Comparison of ENCODE assay signal across 8 mouse cellular contexts in the genomic region with DNA sequence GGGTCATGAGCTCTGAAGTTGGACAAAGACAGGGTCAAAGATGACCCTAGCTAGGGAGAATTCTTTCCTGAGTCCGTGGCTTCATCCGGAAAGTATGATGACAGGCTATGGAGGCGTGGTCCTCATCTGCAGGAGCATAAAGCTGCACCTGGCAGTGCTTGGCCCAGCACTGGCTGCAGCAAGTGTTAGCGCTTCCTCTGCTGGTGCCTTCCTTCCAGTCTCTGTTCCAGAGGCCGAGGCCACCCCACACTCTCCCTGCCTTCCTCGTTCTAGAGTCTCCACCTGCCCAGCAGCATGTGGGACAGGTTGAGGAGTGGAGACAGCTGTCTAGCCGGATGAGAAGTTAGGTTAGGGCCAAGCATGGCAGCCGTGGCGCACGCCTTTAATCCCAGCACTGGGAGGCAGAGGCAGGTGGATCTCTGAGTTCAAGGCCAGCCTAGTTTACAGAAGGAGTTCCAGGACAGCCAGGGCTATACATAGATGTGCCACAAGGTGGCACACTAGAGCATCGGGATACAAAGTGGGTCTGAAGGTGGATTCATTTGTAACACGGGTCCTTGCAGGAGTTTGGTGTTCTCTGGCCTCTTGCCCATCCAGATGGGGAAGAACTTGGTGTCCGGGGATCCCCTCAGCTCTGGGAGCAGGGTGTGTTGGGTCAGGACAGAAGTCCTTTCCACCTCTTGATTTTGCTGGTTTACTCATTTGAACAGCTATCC. TPM values are rescaled to one million over a fixed set of nuclear protein-coding genes. Genes with fewer than 3 reads are reported as not detected.
DNase-seq lines count a peak whose midpoint lies in the region; ATAC-seq and TF ChIP-seq lines count a peak whose summit lies in the region.

No protein-coding gene starts in this region.

- no peak overlapping the region for H3K4me3 ChIP-seq in cerebellum, adult 2 months (replicated peaks; ENCODE audit: insufficient read depth, low read depth, low read length)

- no peaks in the 10 kb centered on the region for H3K27me3 ChIP-seq in cerebellum, adult 2 months (ENCODE audit: control insufficient read depth, insufficient read depth, low read length)

- 78% methylated on average over 13 of the region's 13 CpGs for WGBS in cerebellum, adult 2 months

- TF ChIP-seq CTCF in cerebellum, adult 2 months (IDR thresholded peaks at IDR 0.05; ENCODE audit: borderline replicate concordance, insufficient read depth, low read depth, low read length), result peak; percentile 66; the same call in 1 of the 2 replicates

- H3K27ac ChIP-seq in cerebellum, adult 2 months (ENCODE audit: insufficient read depth, low read length), result no peak overlapping the region

- no peak for TF ChIP-seq POLR2A in cerebellum, adult 2 months (IDR thresholded peaks at IDR 0.05; ENCODE audit: borderline replicate concordance, insufficient read depth, low read length)

- no peak for ATAC-seq in frontal cortex, adult (ENCODE audit: low TSS enrichment)
- ATAC-seq in inflammation-experienced regulatory T-cells, adult 6 months, result peak; percentile 38

- peak; percentile 49 to 50 for DNase-seq in frontal cortex, postnatal 36 days (ENCODE audit: low spot score in 2 of 2)
- DNase-seq in right cerebral cortex, postnatal 14 days, result peak; percentile 41
- DNase-seq in right cerebral cortex, adult 18-20 months, result no peak
- peak; percentile 41 to 69 for DNase-seq in cerebellum, adult 2 months
- peak; percentile 59 for DNase-seq in lung, postnatal 25 days (ENCODE audit: low spot score)
- no peak for DNase-seq in Muller cell, postnatal 12 days (ENCODE audit: inconsistent ontology term)

- peaks cover 8% of the 10 kb centered on the region for H3K4me1 ChIP-seq in cerebellum, adult 2 months (ENCODE audit: control insufficient read depth, insufficient read depth, low read length)

RNA-seq across cellular contexts. Expression of gene Polr2f, which starts 14.4 kb away (rescaled TPM):
- 107 and 110 TPM in 2 replicates for polyA plus RNA-seq in cerebellum, adult 2 months (2012; rRNA removed)
- 100 to 1,000 TPM; 109 to 122 (median 116) TPM for polyA plus RNA-seq in inflammation-experienced regulatory T-cells, adult 6 months (2017; shearing (Covaris generic))

RNA-seq across cellular contexts. Expression of gene 1700088E04Rik, which starts 14.7 kb away (rescaled TPM):
- polyA plus RNA-seq in cerebellum, adult 2 months (2012; rRNA removed), result 6.7 and 10.8 TPM in 2 replicates
- polyA plus RNA-seq in inflammation-experienced regulatory T-cells, adult 6 months (2017; shearing (Covaris generic)), result 1 to 10 TPM; 5.4 to 7.1 (median 5.9) TPM

RNA-seq across cellular contexts. Expression of gene Micall1, which starts 17.7 kb away (rescaled TPM):
- polyA plus RNA-seq in cerebellum, adult 2 months (2012; rRNA removed), result 35.9 and 37.0 TPM in 2 replicates
- 10 to 100 TPM in 2 of 3 experiments, 1 to 10 TPM in 1; 7.0 to 20.8 (median 13.3) TPM for polyA plus RNA-seq in inflammation-experienced regulatory T-cells, adult 6 months (2017; shearing (Covaris generic))

RNA-seq across cellular contexts. Expression of gene Sox10, which starts 38.7 kb away (rescaled TPM):
- polyA plus RNA-seq in cerebellum, adult 2 months (2012; rRNA removed), result 68.1 and 80.8 TPM in 2 replicates
- polyA plus RNA-seq in inflammation-experienced regulatory T-cells, adult 6 months (2017; shearing (Covaris generic)), result not detected

RNA-seq across cellular contexts. Expression of gene Eif3l, which starts 51.4 kb away (rescaled TPM):
- polyA plus RNA-seq in cerebellum, adult 2 months (2012; rRNA removed), result 88.1 and 93.0 TPM in 2 replicates
- polyA plus RNA-seq in inflammation-experienced regulatory T-cells, adult 6 months (2017; shearing (Covaris generic)), result 100 to 1,000 TPM; 224 to 286 (median 240) TPM

Comparison
In these comparisons a context has a peak if more than half of its experiments do, and no peak if none do; other contexts are left out.
1. DNase-seq: peak in frontal cortex, postnatal 36 days (2 of 2), right cerebral cortex, postnatal 14 days (single experiment), cerebellum, adult 2 months (2 of 2) and lung, postnatal 25 days (single experiment); none in right cerebral cortex, adult 18-20 months (single experiment) and Muller cell, postnatal 12 days (single experiment).